Mouse (Mus musculus) ovary, postnatal 10 days (tissue): Measurements from ENCODE around the gene Ak1.

Experiments used
- DNase-seq: peaks from one replicate; pipeline ENCODE4 v3.0.0; 2022; ENCODE audit warnings: low spot score

The Ak1 gene

DNA sequence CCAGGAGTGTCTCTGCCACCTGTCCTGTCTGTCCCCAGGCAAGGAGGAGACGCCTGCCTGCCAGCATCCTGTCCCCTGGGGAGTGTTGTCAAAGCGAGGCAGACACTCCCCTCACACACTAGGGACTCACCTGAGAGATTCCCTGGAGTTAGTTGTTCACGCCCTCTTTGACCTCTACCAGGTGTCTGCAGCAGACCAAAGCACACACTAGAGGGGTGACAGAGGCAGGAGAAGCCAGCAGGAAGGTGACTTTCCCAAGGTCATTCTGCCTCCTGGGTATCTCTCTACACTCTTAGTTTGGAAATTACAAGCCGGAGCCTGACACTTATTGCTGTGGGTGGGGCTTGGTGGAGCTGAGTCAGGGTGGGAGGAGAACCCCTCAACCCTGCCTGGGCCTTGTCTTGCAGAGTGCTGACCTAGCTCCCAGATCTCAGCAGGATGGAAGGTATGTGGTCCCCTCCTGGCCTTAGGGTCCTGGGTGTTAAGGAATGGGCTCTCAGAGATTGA lies 6.5 kb downstream of the Ak1 start:
- DNase-seq = no peak

DNA sequence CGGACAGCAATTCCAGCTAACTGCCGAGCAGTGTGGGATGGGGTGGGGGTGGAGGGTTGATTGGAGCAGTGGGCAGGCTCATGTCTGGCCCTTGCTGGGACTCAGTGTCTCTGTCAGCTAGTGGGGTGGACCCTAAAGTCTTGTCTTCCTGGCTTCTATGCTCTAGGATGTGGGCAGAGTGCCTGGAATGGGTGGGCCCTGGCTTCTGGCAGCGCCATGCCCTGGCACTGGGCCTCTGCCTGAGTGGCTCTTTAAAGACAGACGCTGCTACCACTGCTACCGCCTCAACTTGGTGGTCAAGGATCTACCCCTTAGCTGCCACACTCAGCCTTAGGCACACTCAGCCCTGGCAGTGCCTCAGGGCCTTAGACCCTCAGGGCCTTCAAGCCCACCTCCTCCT lies 7.2 kb downstream of the Ak1 start:
- no peak for DNase-seq

GRCm38 (mm10) chr2:32629276-32629976 lies 7.9 kb downstream of the Ak1 start:
- DNase-seq = no peak

GRCm38 (mm10) chr2:32630036-32630435 lies 8.5 kb downstream of the Ak1 start:
- DNase-seq = no peak

- no peak for DNase-seq
Observed at GRCm38 (mm10) chr2:32631046-32631445, 9.5 kb downstream of the Ak1 start.

- DNase-seq = peak; percentile 70
Observed at GRCm38 (mm10) chr2:32631737-32632394, 10.3 kb downstream of the Ak1 start.

- no peak for DNase-seq
Observed at GRCm38 (mm10) chr2:32633660-32634059, 12.1 kb downstream of the Ak1 start.

DNA sequence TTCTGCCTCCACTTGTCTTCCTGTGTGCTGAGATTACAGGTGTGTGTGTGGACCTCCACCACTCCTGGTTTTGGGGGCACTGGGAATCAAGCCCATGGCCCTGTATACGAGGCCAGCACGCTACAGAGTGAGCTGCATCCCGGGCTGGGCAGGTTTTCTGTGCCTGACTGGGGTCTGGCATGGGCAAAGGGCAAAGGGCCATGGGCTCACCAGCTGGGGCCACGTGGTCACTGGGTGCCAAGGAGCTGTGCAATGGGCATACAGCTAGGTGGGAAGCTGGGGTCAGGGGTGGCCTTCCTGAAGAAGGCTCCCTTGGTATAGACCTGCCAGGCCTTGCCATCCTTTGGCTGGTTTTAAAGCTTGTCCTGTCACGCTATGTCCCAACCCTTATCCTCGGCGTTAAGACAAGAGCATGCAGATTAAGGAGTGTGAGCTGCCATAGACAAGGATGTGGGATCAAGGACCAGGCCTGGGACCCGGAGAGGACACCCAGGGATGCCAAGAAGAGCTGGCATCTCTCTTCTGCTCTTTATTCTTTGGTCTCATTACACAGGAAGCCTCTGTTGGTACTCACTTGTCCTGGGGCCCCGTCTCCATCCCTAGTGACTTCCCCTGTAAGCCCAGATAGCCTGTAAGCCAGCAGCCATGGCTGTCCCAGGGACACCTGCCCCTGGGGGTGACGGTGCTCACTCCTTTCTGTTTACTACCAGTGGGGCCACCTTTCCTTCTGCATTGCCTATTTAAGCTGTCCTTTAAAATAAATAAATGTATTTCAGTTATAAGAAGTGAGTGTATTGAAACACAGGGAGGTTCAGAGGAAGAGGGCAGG lies 12.9 kb downstream of the Ak1 start:
- DNase-seq = no peak

DNA sequence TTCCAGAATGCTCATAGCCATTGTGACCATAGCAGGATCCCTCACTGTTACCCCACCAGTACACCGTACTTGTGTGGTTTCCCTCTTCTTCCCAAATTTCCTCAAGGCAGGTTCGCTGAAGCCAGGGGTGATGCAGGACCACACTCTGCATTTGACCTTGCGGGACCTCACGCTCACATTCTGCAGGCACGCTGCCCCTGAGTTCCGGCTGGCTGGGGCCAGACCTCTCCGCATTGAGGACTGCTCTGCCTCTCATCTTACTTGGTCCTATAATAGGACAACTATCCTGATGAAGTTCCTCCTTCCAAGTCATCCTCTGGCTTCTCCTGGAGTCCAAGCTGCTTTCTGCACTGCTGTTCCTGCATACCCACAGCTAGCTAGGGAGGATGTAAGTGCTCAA lies 15.1 kb downstream of the Ak1 start:
- no peak for DNase-seq

DNA sequence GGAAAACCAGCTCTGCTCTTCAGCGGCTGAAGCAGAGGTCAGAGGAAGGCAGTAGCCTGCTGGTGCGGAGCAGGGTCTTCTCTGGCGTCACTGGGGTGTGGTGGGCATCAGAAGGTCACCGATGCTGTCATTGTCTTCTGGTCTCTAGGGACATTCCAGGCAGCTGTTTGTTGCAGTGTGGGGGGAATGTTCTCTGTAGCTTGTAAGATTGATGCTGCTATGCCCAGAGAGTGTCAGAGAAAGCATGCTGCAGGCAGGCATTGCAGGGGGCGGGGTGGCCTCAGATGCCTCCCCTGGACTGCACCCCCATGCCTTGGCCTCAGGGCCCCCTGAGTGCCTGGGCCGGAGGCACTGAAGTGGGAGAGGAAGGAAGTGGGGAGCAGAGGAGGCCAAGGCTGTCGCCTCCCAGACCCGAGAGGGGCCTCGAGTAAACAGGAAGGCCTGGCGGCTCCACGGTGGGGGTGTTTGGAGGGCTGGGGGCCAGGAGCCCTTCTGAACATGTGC lies 16.3 kb downstream of the Ak1 start:
- DNase-seq = no peak

DNA sequence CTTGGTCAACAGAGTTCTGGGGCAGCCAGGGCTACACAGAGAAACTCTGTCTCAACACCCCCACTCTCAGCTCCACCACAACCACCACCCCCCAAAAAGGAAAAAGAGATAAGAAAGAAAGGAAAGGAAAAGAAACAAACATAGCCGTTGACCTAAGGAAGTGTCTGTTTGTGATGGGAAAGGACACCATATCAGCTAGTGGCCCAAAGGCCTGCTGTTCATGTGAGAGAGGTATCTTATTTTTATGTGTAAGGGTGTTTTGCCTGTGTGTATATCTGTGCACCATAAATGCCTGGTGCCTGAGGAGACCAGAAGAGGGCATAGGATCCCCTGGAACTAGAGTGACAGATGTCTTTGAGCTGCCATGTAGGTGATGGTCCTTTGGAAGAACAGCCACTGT lies 18.1 kb downstream of the Ak1 start:
- DNase-seq = no peak

- no peak for DNase-seq
Observed at GRCm38 (mm10) chr2:32640550-32641051, 19.0 kb downstream of the Ak1 start.

- DNase-seq = no peak
Observed at GRCm38 (mm10) chr2:32641810-32642209, 20.3 kb downstream of the Ak1 start.

DNA sequence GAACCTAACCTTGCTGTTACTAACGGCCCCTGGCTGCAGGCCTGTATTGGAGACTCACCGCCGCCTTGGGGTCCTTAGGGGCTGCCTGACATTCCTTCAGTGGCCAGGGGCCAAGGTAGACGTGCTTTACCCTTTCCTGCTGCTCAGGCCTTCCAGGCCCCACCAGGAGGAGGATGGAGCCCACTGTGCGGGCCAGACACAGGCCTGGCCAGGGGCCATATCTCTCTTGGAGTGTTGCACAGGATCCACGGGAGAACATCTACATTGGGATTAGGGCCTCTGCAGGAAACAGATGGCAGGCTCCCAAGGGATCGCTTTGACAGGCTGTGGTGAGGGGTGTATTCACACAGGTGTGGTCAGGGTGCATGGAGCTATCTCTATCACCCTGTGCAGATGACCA lies 21.3 kb downstream of the Ak1 start:
- DNase-seq = no peak

DNA sequence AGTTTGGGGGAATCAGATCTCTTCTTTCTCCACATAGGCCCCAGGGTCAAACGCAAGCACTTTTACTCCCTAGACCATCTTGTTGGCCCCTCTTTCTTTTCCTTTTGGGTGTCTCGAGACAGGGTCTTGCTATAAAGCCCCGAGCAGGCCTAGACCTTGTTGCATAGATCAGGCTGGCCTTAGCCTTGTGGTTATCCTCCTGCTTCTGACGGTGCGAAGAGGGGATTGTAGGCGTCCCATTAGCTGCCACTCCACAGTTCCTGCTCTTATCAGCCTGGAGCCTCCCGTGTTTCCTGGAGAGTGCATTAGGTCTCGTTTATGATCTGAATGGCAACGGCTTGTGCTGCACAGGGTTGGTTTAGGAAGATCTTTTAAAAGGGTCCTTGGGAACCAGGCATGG lies 22.5 kb downstream of the Ak1 start:
- no peak for DNase-seq

DNA sequence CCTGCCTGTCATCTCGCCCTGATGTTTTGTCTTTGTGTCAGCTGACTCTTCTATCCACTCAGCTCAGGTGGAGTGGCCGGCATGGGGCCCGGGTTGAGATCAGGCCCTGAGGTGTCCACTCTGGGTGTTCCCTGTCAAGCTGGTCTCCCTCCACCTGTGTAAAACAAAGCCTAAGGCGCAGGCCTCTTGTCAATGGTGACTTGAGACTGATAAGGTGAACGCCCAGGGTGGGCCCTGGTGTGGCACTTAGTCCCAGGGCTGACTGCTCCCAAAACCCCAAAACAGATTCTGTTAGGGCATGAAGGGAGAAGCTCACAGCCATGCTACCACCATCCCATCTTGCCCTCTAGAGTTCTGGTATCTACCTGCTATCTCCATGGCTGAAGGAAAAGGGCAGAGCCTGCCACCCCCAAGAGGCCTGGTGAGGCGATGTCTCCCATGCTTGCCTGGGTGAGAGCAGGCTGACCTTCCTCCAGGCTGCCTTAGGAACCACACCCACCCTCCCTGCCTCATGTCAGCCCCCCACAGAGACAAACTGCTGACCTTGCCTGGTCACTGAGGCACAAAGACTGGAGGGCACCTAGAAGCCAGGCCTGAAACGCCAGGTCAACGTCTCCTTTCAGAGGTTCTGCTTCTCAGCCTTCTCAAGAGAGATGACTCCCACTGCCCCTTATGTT lies 23.4 kb downstream of the Ak1 start:
- DNase-seq = no peak

- no peak for DNase-seq
Observed at GRCm38 (mm10) chr2:32645647-32646046, 24.1 kb downstream of the Ak1 start.

DNA sequence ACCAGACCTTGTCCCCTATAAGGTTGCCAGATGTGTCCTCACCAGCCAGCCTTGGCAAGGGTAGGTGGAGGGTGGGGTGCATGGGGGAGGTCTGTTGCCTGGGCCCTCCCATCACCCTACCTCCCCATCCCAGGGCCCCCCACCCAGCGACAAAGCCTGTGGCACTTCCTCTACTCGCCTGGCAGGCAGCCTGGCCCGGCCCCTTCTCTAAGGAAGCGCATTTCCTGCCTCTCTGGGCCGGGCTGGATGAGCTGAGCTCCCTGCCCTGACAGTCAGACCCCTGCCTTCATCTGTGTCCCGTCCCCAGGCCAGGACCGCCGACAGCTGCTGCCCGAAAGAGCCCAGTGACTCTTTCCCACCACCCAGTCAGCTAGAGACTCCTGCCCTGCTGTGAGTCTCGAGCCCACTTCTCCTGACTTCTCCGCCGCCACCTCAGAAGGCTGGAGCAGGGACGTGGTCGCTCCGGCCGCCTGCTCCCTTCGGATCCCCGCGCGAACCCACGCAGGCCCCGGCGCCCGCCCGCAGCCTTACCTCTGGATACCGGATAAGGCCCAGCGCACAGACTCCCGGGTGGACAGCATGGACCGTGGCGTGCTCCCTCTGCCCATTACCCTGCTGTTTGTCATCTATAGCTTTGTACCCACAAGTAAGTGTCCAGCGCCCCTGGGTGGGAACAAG lies 25.0 kb downstream of the Ak1 start, which contains the start of gene Eng:
TSS of gene Eng (plus strand) at position 217 of the 678 bp plus-strand sequence.
- DNase-seq = no peak

DNA sequence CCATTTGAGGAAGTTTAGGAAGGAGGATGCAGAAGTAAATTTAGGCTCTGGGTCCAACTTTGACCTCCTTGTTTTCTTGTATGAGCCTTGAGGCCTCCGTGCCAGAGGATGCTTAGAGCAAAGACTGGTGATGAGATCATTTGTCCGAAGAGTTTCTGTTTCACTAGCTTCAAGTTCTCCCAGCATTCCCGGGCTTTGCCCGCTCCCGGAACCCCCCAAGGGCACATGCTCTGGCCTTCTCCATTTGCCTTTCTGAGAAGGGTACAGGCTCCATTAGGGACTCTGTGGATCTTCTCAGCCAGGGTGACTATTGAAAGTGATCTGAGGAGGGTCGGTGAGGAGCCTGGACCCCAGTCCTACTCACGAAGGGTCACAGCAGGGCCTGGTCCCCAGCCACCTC lies 25.8 kb downstream of the Ak1 start:
- no peak for DNase-seq

DNA sequence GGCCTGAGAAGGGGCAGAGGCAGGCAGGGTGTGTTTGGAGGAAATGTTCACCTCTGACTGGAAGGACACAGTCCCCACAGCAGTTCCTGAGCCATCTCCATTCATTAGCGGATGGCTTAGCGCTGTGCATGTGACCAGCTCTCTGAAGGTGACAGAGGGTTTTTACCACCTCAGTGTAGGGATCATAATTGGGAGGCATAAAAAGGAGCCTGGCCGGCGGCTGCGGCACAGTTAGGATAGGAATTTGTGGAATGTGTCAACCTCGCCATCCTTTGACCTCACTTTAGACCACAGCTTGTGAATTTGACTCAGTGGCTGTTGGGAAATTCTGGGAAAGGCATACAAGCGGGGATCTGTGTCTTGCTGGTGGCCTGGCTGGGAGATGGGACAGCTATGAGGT lies 32.2 kb downstream of the Ak1 start:
- no peak for DNase-seq

DNA sequence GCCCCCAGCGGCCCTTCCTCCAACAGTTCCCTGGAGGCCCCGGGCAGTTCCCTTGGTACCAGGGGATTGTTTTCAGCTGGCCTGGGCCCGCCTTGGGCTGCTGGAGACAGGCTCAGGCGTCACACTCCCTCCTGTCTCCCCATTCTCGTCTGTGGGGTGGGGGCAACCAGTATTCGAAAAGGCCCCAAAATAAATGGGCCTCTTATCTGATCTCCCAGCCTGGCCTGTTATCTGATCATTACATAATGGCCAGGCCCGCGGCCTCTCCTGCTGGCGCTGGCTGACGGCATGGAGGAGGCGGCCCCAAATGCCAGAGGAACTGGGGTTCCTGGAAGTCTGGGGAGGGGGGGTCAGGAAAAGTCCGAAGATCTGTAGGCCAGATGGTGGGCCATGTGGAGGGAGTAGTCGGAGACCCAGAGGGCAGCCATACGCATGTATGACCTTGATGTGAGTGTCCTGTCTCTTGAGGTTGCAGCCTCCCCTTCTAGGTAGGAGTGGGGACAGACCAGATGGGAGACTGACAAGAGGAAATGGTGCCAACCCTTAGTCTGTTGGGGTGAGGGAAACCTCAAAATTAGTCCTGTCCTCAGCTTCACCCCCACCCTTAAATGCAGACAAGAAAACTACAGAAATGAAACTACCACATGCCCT lies 33.3 kb downstream of the Ak1 start:
- DNase-seq = no peak
